Mouse (Mus musculus): ENCODE measurements around the gene Ephb1. TPM values are rescaled to one million over a fixed set of nuclear protein-coding genes. Genes with fewer than 3 reads are reported as not detected.

Gene Ephb1
- polyA plus RNA-seq, 1 experiment = not detected

- TF ChIP-seq CTCF (IDR thresholded peaks at IDR 0.05; ENCODE audit: low read depth, low read length) (no peak), POLR2A (IDR thresholded peaks at IDR 0.05; ENCODE audit: borderline replicate concordance, low read depth, low read length) (no peak)
- Histone ChIP-seq H3K4me3 (ENCODE audit: insufficient read depth, low read length) (no peak overlapping the region), H3K27ac (ENCODE audit: insufficient read depth, low read depth, low read length) (no peak overlapping the region), H3K4me1 (ENCODE audit: control insufficient read depth, insufficient read depth, low read length) (no peaks in the 10 kb centered on the region)
Observed at GRCm38 (mm10) chr9:102345047-102345446, 9.4 kb downstream of the Ephb1 start.

DNA sequence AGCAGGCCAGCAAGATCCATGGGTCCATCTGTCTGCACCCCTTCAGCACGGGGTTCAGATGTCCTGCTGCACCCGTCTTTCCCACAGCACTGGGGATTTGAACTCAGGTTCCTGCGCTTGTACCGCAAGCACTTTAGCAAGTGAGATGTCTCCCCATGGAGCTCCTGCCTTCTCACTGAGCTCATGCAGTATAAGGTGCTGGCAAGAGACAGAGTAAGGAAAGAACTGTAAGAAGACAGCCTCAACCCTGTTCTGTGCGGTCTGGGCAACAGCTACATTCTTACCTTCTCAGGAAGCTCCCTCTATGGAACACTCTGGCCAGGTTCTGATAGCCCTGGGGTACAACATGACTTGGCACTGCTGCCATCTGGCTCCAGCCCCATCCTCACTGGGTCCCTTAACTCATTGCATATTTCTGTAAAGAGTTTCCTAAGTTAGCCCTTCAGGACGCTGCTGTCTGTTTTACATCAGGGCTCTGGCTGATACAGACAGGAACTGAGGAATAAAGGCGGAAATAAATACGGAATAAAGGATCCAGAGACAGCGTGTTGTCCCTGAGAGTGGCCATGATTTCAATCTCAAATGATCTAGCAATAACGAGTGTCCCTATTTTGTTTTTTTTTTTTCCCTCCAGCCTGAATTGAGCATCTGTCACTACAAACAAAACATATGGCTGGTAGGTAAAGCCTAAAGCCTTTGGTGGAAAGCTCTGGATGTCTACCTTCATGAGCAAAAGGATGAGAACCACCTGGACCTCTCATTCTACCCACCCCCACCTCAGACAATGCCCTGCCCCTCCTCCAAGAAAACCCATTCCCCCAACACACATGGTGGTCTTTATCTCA is 10.2 kb downstream of the Ephb1 start:
- Histone ChIP-seq H3K27ac (ENCODE audit: insufficient read depth, low read depth, low read length) (no peak overlapping the region), H3K4me3 (ENCODE audit: insufficient read depth, low read length) (no peak overlapping the region), H3K4me1 (ENCODE audit: control insufficient read depth, insufficient read depth, low read length) (no peaks in the 10 kb centered on the region)
- no peak for TF ChIP-seq CTCF (IDR thresholded peaks at IDR 0.05; ENCODE audit: low read depth, low read length)
- TF ChIP-seq POLR2A (IDR thresholded peaks at IDR 0.05; ENCODE audit: borderline replicate concordance, low read depth, low read length) = no peak

DNA sequence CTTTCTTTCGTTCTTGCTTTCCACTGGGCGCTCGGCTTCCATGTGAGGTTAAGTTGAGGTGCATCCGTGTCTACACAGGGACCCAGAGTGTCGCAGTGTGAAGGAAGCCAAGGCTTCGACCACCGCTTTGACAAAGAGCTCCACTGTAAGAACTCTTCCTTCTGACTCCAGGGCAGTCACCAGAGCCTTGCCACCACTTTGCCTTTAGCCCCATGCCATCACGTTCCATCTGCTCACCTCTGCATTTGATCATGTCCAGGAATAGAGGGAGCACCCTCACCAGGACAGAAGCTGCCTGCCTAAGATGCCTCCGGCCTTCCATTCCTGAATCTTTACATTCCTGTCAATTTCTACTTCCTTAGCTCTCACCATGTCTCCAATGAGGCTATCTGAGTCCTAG is 11.4 kb downstream of the Ephb1 start:
- no peak overlapping the region for H3K27ac ChIP-seq (ENCODE audit: insufficient read depth, low read depth, low read length)
- H3K4me3 ChIP-seq (ENCODE audit: insufficient read depth, low read length) = no peak overlapping the region
- no peak for TF ChIP-seq CTCF (IDR thresholded peaks at IDR 0.05; ENCODE audit: low read depth, low read length)
- no peak for TF ChIP-seq POLR2A (IDR thresholded peaks at IDR 0.05; ENCODE audit: borderline replicate concordance, low read depth, low read length)
- H3K4me1 ChIP-seq (ENCODE audit: control insufficient read depth, insufficient read depth, low read length) = no peaks in the 10 kb centered on the region

DNA sequence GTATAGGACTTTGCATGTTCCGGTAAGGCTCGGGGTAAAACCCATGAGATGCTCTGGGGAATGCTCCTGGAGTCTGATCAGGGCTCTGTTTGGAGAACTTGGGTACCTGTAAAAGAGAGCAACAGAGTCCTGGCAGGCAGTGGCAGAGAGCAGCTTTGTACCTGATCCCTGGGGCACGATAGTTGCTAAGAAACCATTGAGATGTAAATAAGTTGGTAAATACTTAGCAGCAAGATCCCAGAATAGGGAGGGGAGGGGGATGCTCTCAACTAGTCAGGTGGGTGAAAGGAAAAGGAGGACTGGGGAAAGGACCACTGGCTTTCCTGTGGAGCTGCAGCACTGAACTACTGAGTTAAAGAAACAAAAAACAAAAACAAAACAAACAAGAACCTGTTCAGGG is 12.5 kb downstream of the Ephb1 start:
- H3K4me1 ChIP-seq (ENCODE audit: control insufficient read depth, insufficient read depth, low read length) = no peaks in the 10 kb centered on the region
- no peak for TF ChIP-seq CTCF (IDR thresholded peaks at IDR 0.05; ENCODE audit: low read depth, low read length)
- no peak overlapping the region for H3K4me3 ChIP-seq (ENCODE audit: insufficient read depth, low read length)
- H3K27ac ChIP-seq (ENCODE audit: insufficient read depth, low read depth, low read length) = no peak overlapping the region

- H3K4me3 ChIP-seq (ENCODE audit: insufficient read depth, low read length) = no peak overlapping the region
- H3K4me1 ChIP-seq (ENCODE audit: control insufficient read depth, insufficient read depth, low read length) = no peaks in the 10 kb centered on the region
- no peak overlapping the region for H3K27ac ChIP-seq (ENCODE audit: insufficient read depth, low read depth, low read length)
- TF ChIP-seq CTCF (IDR thresholded peaks at IDR 0.05; ENCODE audit: low read depth, low read length) = no peak
- no peak for TF ChIP-seq POLR2A (IDR thresholded peaks at IDR 0.05; ENCODE audit: borderline replicate concordance, low read depth, low read length)
Observed at GRCm38 (mm10) chr9:102340768-102341167, 13.7 kb downstream of the Ephb1 start.

DNA sequence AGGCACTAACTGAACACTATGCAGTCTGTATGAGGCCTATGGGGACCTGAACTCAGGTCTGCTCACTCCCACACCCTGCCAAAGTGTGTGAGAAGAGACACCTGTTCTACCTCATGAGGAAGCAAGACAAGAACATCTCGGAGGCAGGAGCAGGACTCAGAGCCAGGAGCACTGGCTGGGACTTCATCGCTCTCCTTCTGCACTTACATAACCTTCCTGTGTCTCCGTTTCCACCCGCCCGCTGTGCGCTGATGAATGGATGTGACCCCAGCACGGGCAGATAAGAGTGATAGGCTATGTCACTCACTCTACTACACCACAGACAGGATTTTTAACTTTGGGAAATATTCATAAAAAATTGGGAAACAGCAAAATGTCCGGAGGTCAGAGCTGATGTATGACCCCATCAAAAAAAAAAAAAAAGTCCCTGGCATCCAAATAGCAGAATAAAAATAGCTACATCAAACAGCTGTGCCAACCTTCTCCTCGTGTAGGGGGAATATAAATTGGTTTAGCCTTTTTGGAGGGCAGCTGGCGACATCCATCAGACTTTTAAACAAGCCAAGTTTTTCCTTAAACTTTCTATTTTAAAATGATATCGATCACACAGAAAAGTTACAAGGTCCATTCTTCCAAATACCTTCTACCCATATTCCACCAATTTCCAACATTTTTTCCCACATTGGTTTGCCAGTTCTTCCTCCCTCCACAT is 18.8 kb downstream of the Ephb1 start:
- Histone ChIP-seq H3K4me3 (ENCODE audit: insufficient read depth, low read length) (no peak overlapping the region), H3K27ac (ENCODE audit: insufficient read depth, low read depth, low read length) (no peak overlapping the region), H3K4me1 (ENCODE audit: control insufficient read depth, insufficient read depth, low read length) (no peaks in the 10 kb centered on the region)
- TF ChIP-seq CTCF (IDR thresholded peaks at IDR 0.05; ENCODE audit: low read depth, low read length) = no peak
- no peak for TF ChIP-seq POLR2A (IDR thresholded peaks at IDR 0.05; ENCODE audit: borderline replicate concordance, low read depth, low read length)

- Histone ChIP-seq H3K4me1 (ENCODE audit: control insufficient read depth, insufficient read depth, low read length) (no peaks in the 10 kb centered on the region), H3K27ac (ENCODE audit: insufficient read depth, low read depth, low read length) (no peak overlapping the region), H3K4me3 (ENCODE audit: insufficient read depth, low read length) (no peak overlapping the region)
- TF ChIP-seq CTCF (IDR thresholded peaks at IDR 0.05; ENCODE audit: low read depth, low read length) = no peak
- TF ChIP-seq POLR2A (IDR thresholded peaks at IDR 0.05; ENCODE audit: borderline replicate concordance, low read depth, low read length) = no peak
Observed at GRCm38 (mm10) chr9:102330266-102331060, 24.0 kb downstream of the Ephb1 start.

DNA sequence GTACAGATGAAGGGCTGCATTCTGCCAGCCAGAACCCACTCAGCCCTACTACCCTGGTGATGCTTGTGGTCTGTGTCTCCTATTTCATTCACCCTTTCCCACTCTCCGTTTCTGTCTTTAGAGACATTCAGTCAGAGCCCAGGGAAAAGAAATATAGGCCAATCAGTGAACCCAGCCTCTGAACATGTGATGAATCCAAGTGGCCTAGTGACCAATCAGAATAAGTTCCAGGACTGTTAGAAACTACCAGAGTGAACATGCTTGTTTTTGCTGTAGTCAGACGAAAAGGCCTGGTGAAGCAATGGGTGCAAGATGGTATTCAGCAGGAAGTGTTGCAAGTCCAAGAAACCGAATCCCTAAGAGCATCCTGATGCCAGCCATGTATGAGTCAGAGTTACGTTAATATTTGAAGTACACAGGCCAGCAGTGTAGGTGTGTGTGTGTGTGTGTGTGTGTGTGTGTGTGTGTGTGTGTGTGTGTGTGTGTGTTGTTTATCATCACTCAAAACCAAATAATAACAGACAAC is 26.8 kb downstream of the Ephb1 start:
- H3K27ac ChIP-seq (ENCODE audit: insufficient read depth, low read depth, low read length) = no peak overlapping the region
- TF ChIP-seq CTCF (IDR thresholded peaks at IDR 0.05; ENCODE audit: low read depth, low read length) (no peak), POLR2A (IDR thresholded peaks at IDR 0.05; ENCODE audit: borderline replicate concordance, low read depth, low read length) (no peak)
- no peaks in the 10 kb centered on the region for H3K4me1 ChIP-seq (ENCODE audit: control insufficient read depth, insufficient read depth, low read length)
- H3K4me3 ChIP-seq (ENCODE audit: insufficient read depth, low read length) = no peak overlapping the region

- Histone ChIP-seq H3K4me3 (ENCODE audit: insufficient read depth, low read length) (no peak overlapping the region), H3K4me1 (ENCODE audit: control insufficient read depth, insufficient read depth, low read length) (no peaks in the 10 kb centered on the region), H3K27ac (ENCODE audit: insufficient read depth, low read depth, low read length) (no peak overlapping the region)
- TF ChIP-seq POLR2A (IDR thresholded peaks at IDR 0.05; ENCODE audit: borderline replicate concordance, low read depth, low read length) = no peak
- no peak for TF ChIP-seq CTCF (IDR thresholded peaks at IDR 0.05; ENCODE audit: low read depth, low read length)
Observed at GRCm38 (mm10) chr9:102315436-102315835, 39.1 kb downstream of the Ephb1 start.

Measured in bone marrow macrophage, adult 2 months (primary cell).